Mouse (Mus musculus) lung, postnatal 10 days (tissue): ENCODE results near the gene Tmem115.

Experiments
- DNase-seq: peaks from one replicate; pipeline ENCODE4 v3.0.0; 2021

The Tmem115 gene

DNA sequence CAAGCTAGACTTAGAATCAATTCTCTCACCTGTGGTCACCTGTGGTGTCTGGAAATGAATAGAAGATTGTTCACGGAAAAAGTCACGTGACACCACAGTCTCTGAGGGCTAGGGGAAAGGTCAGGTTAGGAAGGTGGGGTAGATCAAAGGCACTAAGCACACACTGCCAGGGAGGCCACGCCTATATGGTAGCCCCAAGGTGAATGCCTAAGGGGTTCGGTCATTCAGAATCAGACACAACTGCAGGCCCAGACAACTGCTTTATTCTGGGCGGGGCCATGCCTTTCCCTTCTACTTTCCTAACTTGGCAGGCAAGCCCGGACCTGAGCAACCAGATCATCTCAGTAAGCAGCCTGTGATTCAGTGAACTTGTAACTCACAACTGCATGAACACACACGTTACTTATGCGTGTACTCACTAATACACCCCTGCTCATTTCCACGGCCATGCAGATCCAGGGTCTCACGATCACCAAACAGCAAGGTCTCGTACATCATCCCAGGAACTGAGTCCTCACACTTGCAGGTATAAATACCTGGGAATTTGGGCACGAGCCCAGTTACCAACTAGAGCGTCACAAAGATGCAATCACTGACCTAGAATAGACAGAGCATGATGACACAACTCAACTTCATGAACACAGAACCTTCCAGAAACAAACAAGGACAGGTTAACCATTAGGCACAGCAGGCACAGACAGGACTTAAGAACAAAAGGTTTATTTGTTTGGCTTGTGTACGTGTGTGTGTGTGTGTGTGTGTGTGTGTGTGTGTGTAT, 42.0 kb downstream of the Tmem115 start:
- DNase-seq, result no peak

DNA sequence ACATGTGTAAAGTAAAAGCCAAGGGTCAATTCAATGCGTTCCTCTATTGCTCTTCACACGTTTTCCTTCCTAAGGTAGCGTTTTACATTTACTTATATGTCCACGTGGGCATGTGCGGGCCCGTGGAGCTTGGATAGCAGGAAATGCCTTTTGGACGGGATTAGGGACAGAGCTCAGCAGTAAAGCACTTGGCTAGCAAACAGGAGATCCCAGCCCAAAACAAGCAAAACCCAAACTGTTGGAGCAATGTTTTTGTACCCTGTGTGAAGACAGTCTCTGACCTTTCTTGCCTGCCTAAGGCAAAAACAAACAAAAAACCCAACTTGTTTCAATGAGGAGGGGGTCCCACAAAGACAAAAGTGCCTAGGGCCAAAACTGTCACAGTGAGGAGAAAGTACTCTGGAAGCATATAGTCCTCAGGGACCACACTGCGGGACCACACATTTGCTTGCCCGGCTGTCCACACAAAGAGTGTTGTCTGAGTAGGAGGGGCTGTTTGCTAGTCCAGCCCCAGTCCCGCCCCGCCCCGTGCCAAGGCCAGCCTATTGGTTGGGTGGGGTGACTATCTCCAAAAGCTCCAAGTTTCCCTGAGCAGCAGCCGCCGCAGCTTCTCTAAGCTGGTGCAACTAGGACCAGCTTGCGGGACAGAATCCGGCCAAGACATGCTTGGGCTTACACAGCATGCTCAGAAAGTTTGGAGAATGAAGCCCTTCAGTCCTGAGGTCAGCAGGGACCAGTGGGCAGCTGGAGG, 42.8 kb downstream of the Tmem115 start, which contains the start of gene Hyal1:
Gene Hyal1, plus strand, starts transcription at position 571 of the 751 bp plus-strand sequence.
- DNase-seq, result peak; percentile 94

DNA sequence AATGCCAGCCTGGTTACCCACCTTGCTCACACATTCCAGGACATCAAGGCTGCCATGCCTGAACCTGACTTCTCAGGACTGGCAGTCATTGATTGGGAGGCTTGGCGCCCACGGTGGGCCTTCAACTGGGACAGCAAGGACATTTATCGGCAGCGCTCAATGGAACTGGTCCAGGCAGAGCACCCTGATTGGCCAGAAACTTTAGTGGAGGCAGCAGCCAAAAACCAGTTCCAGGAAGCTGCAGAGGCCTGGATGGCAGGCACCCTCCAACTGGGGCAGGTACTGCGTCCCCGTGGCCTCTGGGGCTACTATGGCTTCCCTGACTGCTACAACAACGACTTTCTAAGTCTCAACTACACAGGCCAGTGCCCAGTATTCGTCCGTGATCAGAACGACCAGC, 44.1 kb downstream of the Tmem115 start:
- DNase-seq, result no peak

DNA sequence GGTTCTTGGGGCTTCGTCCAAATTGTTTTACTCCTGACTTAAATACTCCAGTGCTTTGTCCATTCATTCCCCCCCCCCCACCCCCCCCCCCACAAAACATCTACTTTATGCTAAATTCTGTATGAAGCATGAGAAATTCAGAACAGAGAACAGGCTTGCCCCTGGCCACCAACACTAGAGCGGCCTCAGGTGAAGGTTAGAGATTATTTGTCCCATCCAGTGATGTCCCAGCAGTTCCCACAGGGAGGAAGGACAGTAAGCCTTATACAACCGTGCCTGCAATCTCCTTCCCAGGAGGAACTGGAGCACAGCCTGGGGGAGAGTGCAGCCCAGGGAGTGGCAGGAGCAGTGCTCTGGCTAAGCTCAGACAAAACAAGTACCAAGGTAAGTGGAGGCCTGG, 44.8 kb downstream of the Tmem115 start, which contains the start of gene Naa80:
Gene Naa80, plus strand, starts transcription at position 301 of the 400 bp plus-strand sequence.
- DNase-seq, result no peak

DNA sequence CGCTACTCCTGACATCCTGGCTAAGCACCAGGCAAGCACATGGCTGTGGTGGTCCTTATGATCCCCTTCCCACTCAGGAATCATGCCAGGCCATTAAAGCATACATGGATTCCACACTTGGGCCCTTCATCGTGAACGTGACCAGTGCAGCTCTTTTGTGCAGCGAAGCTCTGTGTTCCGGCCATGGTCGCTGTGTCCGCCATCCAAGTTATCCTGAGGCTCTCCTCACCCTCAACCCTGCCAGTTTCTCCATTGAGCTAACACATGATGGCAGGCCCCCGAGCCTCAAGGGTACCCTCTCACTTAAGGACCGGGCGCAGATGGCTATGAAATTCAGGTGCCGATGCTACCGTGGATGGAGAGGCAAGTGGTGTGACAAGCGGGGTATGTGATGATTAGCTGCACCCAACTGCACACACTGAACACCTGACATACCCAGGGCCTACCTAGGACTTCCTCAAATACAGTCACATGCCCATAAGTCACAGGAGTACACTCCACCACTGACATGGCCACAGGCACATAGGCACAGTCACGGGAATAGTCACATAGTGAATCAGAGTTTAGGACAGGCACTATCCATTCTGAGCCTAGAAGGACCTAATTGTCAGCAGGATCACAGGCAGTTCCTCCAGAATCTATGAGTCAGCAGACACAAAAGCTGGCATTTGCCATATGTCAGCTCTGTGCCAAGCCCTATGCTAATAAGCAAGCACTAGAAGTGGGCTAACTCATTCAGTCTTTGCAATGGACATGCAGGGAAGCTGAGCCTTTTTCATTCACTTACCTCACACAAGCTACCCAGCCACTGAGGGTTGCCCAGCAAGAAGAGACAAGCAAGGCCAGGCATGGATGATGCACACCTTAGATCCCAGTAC, 45.5 kb downstream of the Tmem115 start:
- no peak for DNase-seq

DNA sequence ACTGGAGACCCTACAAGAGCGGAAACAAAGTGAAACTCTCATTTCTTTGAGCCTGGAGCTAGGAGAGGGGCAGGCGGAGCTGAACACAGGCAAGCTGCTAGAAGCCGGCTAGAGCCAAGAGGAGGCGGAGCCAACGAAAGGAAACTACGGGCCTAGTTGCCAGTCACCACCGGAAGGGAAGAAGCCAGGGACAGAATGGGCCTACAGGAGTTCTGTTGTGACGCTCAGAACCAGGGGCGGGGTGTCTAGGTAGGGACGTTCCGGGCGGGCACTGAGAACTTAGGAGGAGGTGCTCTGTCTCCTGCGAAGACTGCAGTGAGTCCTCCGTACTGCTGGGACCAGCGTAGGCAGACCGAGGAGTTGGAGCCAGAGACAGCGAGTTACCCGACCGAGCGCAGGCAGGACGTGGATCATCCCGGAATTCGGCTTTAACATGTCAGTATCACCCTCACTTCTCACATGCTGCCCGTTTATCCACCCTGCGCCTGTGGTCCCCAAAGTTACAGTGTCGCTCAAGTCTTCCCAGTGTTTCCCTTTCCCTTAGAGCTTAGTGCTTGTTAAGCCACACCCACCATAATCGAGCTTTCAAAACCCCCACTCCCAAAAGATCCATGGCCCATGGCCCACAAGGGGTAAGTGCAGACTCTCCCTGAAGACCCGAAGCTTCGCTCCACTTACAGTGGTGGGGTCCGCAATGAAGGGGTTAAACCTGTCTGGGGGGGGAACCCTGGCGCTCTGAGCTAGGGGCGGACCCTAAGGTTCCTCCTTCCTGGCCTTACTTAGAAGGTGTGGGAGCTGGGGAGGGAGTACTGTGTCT, 47.0 kb downstream of the Tmem115 start, which contains the start of gene Hyal3:
Gene Hyal3, plus strand, starts transcription at position 318 of the 817 bp plus-strand sequence.
- peak; percentile 98 for DNase-seq

DNA sequence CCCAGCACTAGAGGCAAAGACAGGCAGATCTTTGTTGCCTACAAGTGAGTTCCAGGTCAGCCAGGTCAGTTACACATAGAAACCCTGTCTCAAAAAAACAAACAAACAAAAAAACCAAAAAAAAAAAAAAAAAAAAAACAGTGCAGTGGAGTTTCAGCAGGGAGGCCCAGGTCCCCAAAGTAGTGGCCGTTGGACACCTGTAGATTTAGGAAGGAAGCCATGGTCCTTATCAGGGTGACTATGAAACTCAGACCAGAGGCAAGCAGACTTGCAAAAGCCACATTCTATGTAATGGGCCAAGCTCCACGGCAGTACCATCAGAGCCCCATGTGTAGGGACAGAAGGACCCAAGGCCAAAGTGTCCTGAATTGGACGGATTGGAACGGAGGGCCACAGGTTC, 47.8 kb downstream of the Tmem115 start:
- DNase-seq, result no peak

DNA sequence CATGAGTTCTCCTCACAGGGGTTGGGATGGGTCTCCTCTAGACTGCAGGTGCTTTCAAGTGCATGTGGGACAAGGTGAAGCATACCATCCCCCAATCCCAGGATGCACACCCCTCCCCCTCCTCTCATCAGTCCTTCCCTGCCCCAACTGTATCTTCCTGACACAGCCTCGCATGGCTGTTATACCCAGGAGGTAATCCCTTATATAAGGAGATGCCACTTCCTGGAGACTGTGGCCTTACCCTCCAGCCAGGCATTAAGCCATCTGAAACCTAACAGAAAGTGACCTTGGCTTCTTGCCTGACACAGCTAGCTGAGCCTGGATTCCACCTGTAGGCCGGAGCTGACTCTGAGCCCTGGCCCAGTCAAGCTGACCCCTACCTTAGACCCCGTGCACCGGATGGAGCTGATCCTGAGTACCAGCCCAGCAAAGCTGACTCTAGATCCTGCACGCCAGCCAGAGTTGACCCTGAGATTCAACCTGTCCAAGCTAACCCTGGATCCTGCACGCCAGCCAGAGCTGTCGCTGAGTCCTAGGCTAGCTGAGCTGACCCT, 48.8 kb downstream of the Tmem115 start:
- no peak for DNase-seq

DNA sequence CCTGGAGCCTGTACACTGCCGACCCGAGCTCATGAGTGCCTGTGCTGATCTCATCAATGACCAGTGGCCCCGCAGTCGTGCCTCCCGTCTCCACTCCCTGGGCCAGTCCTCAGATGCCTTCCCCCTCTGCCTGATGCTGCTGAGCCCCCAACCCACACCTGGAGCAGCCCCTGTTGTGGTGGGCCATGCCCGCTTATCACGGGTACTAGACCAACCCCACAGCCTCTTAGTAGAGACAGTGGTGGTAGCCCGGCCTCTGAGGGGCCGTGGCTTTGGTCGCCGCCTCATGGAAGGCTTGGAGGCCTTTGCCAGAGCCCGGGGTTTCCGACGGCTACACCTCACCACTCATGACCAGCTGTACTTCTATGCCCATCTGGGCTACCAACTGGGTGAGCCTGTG, 49.4 kb downstream of the Tmem115 start:
- DNase-seq, result no peak

DNA sequence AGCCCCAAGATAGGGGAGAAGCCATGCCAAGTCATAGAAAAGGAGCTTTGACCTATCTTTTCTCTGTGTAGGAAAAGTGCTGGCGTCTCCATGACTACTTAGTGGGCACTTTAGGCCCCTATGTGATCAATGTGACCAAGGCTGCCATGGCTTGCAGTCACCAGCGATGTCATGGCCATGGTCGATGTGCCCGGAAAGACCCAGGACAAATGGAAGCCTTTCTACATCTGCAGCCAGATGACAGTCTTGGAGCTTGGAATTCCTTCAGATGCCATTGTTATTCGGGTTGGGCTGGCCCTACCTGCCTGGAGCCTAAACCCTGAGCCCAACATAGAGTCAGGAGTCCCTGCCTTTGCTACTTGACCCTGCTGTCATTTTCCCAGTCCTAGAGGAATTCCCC, 52.8 kb downstream of the Tmem115 start:
- DNase-seq, result no peak

DNA sequence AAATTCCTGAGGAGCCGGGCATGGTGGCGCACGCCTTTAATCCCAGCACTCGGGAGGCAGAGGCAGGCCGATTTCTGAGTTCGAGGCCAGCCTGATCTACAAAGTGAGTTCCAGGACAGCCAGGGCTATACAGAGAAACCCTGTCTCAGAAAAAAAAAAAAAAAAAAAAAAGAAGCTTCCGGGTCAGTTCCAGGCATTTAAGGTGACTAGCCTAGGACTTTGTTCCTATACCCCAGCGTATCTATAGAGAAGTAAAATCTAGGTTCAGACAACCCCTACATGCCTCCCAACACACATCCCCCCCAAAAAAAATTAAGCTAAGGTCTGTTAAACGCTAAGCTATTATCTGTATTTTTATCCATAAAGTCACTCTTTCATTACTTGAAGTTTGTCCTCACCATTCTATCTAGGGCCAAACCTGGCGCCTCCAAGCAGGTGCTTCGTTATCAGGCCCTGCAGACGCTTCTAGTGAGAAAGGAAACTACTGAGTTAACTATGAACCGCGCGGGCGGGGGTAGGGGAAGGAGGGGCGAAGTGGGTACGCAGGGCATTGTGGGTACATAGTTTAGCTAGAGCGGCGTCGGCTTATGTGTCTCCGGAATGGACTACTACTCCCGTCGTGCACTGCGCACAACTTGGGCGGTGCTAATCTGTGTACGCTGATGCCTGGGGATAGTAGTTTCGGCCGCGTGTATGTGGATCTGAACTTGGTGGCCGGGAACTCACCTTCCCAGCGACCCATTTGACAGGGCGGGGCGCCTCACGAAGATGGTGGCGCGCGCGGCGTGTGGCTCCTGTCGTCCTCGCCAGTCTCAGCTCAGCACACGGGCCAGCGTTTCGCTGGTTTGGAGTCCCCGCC, 53.5 kb downstream of the Tmem115 start, which contains the start of gene Ifrd2:
Gene Ifrd2, plus strand, starts transcription at position 669 of the 859 bp plus-strand sequence.
- DNase-seq, result peak; percentile 100

DNA sequence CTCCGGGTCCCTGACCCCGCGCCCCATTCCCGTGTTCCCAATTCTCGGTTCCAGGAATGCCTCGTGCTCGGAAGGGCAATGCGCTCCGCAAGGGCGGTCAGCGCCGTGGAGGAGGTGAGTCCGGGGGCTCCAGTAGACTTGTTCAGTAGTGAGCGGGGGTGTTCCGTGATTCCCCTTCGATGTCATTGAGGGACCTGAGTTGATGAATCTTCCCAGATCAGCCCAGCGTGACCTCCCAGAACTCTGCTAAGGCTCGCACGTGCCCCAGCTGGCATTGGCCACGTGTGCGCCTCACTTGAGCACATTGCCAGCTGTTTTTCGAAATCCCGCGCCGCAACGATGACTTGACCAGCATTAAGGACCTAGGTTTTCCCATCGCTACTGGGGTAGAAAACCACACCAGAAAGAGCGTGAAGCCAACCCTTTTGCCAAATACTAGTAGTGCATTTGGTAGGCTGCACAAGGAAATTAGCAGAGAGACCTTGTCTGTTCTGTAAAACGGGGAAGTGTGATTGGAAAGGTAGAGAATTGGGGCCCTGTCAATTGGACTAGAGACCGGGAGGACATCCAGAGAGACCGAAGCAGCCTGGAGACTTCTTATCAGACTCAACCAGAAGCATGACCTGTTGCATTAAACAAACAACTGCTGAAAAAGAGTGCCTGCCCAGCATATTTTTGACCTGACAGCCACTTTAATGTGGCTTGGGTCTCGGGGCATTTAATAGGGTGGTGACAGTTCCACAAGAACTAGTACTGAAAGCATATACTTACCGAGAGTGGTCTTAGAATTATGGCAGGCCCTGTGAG, 54.3 kb downstream of the Tmem115 start:
- DNase-seq, result peak; percentile 66
